Mouse (Mus musculus): ENCODE data around the gene Trmo. TPM values are rescaled to one million over a fixed set of nuclear protein-coding genes. Genes with fewer than 3 reads are reported as not detected.

The Trmo gene
- total RNA-seq, 2 experiments from 2014 or later = 11.1 to 12.7 TPM

GRCm38 (mm10) chr4:46374455-46374854, 14.8 kb downstream of the Trmo start:
- peak; percentile 53 for ATAC-seq (replicated peaks; ENCODE audit: poor library complexity, severe bottlenecking)

- ATAC-seq (replicated peaks; ENCODE audit: poor library complexity, severe bottlenecking) = peak; percentile 44
Measured at GRCm38 (mm10) chr4:46371030-46371429, 18.2 kb downstream of the Trmo start.

DNA sequence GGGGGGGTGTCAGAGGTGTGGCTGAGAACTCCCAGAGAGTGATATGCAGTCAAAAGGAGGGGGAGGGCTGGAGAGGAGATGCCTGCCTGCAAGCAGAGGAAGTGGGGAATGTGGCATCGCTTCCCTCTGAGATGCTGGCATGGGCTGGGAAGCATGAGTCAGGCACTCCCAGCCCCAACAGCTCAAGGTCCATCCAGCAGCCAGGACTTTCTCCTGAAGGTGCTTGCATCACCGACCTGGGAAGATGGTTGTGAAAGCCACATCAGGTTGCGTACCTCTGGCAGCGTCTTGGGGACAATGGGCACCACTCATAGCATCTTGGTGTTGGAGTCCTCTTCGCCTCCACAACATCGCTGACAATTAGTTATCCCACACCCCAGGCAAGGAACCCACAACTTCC, 18.8 kb downstream of the Trmo start:
- peak; percentile 27 for ATAC-seq (replicated peaks; ENCODE audit: poor library complexity, severe bottlenecking)

DNA sequence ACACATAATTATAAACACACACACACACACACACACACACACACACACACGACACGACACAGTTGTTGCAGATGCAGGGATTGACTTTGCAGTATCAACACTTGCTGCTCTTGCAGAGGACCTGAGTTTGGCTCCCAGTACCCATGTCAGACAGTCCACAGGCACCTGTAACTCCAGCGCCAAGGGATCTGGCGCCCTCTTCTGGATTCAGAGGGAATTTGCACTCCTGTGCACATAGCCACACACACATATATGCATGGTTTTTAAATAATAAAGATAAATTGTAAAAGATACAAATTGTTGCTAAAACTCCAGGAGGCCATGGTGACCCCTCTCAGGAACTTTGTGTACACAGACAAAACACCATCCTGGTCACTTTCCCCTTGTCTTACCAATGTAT, 20.2 kb downstream of the Trmo start:
- ATAC-seq (replicated peaks; ENCODE audit: poor library complexity, severe bottlenecking) = no peak

DNA sequence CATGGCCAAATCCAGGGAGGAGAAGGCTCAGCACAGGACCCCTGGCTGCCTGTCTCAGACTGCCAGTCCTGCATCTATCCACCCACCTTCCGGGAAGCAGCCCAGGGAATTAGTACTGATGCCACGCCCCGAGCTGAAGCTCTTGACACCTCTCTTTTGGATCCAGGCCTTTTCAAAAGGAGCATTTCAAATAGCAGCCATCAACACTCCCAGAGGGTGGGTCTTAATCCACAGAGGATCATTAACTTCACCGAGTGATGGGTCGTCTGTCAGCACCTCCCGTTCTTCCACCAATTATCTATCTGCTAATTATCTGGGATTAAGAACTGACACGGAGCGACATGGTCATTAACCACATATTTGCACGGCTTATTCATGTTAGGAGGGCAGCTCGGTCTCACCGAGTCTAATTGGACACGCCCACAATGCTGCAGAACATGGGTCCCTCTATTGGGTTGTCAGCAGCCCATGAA, 21.7 kb downstream of the Trmo start:
- no peak for ATAC-seq (replicated peaks; ENCODE audit: poor library complexity, severe bottlenecking)

- no peak for ATAC-seq (replicated peaks; ENCODE audit: poor library complexity, severe bottlenecking)
Measured at GRCm38 (mm10) chr4:46364360-46364759, 24.9 kb downstream of the Trmo start.

DNA sequence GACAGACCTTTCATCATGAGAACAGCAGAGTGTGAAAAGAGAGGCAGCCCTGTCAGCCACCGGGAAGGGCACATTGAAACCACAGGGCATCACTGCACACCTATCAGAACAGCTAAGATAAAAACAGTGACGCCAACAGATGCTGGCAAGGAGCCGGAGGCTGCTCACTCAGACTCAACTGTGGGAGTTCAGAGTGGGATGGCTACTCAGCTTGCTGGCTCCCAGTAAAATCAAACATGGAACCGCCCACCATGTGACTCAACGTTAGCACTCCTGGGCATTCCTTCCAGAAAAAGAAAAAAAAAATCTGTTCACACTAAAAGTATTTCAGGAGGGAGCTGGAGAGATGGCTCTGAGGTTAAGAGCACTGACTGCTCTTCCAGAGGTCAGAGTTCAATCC, 28.0 kb downstream of the Trmo start:
- no peak for ATAC-seq (replicated peaks; ENCODE audit: poor library complexity, severe bottlenecking)

DNA sequence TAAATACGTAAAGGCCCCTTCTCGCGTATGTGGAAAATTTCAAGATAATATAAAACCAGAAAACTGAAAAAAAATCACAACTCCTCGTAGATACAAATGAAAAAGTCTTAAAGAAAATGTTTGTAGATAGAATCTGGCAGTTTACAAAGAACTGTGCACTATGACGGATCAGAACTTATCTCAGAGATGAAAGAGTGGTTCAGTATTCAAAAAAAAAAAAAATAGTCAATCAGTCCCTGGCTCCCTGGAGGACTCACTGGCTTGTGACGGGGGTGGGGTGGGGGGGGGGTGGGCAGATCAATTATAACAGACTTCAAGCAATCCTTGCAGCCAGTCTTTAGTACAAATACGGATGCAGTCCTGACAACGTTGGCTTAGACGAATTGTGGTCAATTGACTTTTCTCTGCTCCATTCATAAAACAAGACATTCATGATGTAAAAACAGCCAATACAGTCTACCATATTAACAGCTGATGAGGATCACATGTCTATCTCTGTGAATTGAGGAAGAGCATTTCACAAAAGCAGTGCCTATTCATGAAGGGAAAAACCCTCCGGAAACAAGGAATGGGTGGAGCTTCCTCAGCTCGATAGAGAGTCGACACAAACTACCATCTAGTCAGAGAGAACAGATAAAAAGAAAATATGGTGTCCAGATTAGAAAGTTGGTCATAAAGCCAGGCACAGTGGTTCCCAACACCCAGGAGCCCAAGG, 29.5 kb downstream of the Trmo start:
- ATAC-seq (replicated peaks; ENCODE audit: poor library complexity, severe bottlenecking) = peak; percentile 63

DNA sequence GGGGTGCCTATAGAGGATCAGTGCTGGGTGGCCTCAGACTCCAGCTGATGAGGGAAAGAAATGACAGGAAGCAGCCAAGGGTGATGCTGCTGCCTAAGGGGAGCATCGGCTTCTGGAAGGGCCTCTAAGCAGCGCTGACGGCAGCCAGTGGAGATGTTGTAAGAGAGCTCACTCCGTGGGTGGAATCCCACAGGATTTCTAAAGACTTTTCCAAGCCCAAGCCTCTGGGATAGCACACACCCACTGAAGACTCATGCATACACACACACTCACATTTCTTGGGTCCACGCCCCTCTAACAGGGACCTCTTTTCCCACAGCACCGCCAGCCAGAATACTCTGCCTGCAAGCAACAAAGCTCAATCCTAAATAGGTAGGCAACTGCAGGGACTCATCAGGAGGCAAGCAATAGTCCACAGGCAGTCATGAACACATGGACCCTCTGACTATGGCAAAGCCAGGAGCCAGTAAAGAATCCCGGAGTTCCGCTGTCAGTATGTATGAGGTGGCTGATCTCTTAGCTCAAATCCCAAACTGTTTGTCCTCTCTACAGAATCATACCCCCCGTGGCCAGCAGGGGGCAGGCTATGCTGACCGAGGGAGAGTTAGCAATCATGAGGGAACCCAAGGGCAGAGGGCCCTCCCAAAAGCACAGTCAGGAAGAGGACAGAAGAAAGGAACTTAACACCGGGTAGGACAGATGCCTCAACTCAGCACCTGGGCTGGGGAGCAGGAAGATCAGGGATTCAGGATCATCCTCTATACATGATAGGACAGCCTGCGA, 32.7 kb downstream of the Trmo start:
- ATAC-seq (replicated peaks; ENCODE audit: poor library complexity, severe bottlenecking) = peak; percentile 66

DNA sequence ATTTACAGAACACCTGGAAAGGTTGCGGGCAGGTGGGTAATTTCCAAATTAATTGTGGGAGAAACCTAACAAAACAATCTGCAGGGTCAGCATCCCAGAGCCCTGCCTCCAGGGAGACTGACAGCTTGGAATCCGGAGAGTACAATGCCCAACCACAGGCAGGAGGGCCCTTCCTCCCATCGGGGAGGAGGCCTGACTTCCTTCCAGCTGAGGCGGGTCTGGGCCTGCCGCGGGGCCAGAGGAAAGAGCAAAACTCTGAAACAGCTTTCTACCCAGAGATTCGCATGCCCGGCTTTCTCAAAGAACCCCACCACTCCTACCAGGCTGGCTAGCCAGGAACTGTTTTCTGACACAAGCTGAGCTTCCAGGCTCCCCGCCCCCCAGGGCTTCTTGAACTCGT, 36.2 kb downstream of the Trmo start:
- no peak for ATAC-seq (replicated peaks; ENCODE audit: poor library complexity, severe bottlenecking)

DNA sequence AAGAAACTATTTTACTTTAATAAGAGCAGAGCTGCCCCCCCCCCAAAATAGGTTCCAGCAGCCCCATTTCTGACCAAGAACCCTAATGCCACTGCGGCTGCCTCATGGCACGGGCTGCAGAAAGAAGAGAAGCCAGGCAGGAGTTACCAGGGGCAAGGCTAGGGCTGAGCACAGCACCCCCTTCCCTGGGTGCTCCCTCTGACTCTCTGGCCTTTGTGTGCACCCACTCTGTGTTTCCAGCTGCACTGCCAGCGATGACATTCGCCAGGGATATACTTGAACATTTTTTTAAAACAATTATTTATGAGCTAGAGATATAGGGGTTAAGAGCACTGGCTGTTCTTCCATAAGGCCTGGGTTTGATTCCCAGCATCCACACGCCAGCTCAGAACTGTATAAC, 39.7 kb downstream of the Trmo start:
- ATAC-seq (replicated peaks; ENCODE audit: poor library complexity, severe bottlenecking) = no peak

- ATAC-seq (replicated peaks; ENCODE audit: poor library complexity, severe bottlenecking) = no peak
Measured at GRCm38 (mm10) chr4:46348897-46349296, 40.3 kb downstream of the Trmo start.

GRCm38 (mm10) chr4:46347580-46348515, 41.4 kb downstream of the Trmo start:
- ATAC-seq (replicated peaks; ENCODE audit: poor library complexity, severe bottlenecking) = no peak

GRCm38 (mm10) chr4:46347141-46347540, 42.1 kb downstream of the Trmo start:
- no peak for ATAC-seq (replicated peaks; ENCODE audit: poor library complexity, severe bottlenecking)

DNA sequence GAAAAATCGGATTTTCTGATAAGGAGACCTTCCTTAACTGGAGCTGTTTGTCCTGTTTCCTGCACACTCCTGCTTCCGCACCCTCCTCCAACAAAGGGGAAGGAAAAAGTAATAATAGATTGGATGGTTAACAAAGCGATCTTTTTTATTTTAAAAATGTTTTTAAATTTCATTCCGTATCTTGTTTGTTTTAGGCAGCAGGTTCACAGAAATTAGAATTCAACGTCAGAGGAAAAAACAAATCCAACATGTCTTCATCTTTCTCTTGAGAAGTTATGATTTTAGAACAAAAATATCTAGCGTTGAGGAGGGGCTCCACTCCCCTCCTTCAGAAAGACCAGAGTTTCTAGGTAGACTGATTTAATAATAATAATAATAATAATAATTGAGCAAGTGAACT, 43.0 kb downstream of the Trmo start:
- ATAC-seq (replicated peaks; ENCODE audit: poor library complexity, severe bottlenecking) = no peak

- no peak for ATAC-seq (replicated peaks; ENCODE audit: poor library complexity, severe bottlenecking)
Measured at GRCm38 (mm10) chr4:46345773-46346100, 43.5 kb downstream of the Trmo start.

- no peak for ATAC-seq (replicated peaks; ENCODE audit: poor library complexity, severe bottlenecking)
Measured at GRCm38 (mm10) chr4:46345056-46345772, 44.0 kb downstream of the Trmo start.

- peak; percentile 47 for ATAC-seq (replicated peaks; ENCODE audit: poor library complexity, severe bottlenecking)
Measured at GRCm38 (mm10) chr4:46344288-46344687, 44.9 kb downstream of the Trmo start.

DNA sequence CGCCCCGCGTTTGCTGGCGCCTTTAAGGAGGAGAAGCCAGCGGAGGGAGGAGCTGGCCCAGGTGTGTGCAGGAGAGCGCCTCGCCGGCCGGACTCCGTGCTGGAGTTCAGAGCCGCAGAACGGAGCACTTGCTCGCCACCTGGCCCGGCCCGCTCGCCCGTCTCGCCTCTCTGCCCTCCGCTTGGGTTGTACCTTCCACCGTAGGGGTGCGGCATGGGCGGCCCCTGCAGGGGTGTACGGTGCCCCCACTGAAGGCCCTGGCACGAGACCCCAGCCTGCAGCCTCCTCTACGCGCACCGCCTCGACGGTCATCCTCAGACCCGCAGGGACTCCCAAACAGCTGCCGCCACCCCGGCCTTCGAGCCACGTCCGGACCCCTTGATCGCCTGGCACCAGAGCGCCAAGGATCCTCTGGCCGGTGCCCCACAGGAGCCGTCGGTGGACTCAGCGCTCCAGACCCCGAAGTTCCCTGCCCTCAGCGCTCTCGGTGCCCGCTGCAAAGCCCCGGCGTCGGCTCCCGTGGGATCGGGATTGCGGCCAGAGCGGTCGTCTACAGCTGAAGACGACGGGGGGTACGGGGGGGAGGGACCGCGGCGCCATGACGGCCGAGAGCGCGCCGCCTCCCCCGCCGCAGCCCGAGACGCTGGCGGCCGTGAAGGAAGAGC, 45.5 kb downstream of the Trmo start, which contains the start of gene Foxe1:
Foxe1 (plus strand) TSS at position 14 of the 665 bp plus-strand sequence.
- no peak for ATAC-seq (replicated peaks; ENCODE audit: poor library complexity, severe bottlenecking)
